Mouse (Mus musculus) kidney, embryonic 14.5 days (tissue): ENCODE results near the gene Umad1. TPM values are rescaled to one million over a fixed set of nuclear protein-coding genes. Genes with fewer than 3 reads are reported as not detected.

ENCODE experiments used
- ATAC-seq: fragments of 200-750 bp; cut with Nextera tagmentation; 2 replicates; pipeline ENCODE4 v1.8.0; 2017; ENCODE audit warnings: moderate number of reproducible peaks, mild to moderate bottlenecking, moderate TSS enrichment, moderate library complexity; ENCODE audit not compliant: low FRiP score, low TSS enrichment
- H3K27ac ChIP-seq: fragments of 300-500 bp; sonication (generic); 2 replicates; pipeline ENCODE4 v1.5.1; 2014; ENCODE audit warnings: low read depth, mild to moderate bottlenecking, low read length, moderate library complexity, mixed read lengths
- H3K27me3 ChIP-seq: fragments of 300-500 bp; sonication (generic); 2 replicates; pipeline ENCODE4 v1.6.1; 2014; ENCODE audit warnings: mild to moderate bottlenecking, low read length; ENCODE audit not compliant: control insufficient read depth, insufficient read depth
- H3K36me3 ChIP-seq: fragments of 300-500 bp; sonication (generic); 2 replicates; pipeline ENCODE4 v1.6.1; 2014; ENCODE audit warnings: low read length, mixed read lengths; ENCODE audit not compliant: control insufficient read depth, insufficient read depth
- H3K4me1 ChIP-seq: fragments of 300-500 bp; sonication (generic); 2 replicates; pipeline ENCODE4 v1.6.1; 2014; ENCODE audit warnings: low read length, mixed read lengths; ENCODE audit not compliant: control insufficient read depth, insufficient read depth
- H3K4me2 ChIP-seq: fragments of 300-500 bp; sonication (generic); replicated peaks from 2 replicates; pipeline ENCODE4 v1.6.1; 2014; ENCODE audit warnings: low read depth, mild to moderate bottlenecking, low read length
- H3K4me3 ChIP-seq: fragments of 300-500 bp; sonication (generic); 2 replicates; pipeline ENCODE4 v1.5.1; 2014; ENCODE audit warnings: mild to moderate bottlenecking, low read length
- H3K9ac ChIP-seq: fragments of 300-500 bp; sonication (generic); 2 replicates; pipeline ENCODE4 v1.6.1; 2014; ENCODE audit warnings: low read depth, mild to moderate bottlenecking, low read length, moderate library complexity
- H3K9me3 ChIP-seq: fragments of 300-500 bp; sonication (generic); 2 replicates; pipeline ENCODE4 v1.6.1; 2016; ENCODE audit warnings: low read length; ENCODE audit not compliant: control insufficient read depth
- WGBS: fragments of 180-500 bp; shearing (Covaris S2); extraction: QIAGEN DNeasy Blood & Tissue Kit; methylation state at CpG from one replicate; pipeline ENCODE4 v1.1.7; 2014; 5-methylcytosine and 5-hydroxymethylcytosine counted together
- polyA plus RNA-seq: library from polyadenylated mRNA; unstranded; fragments of >200 nt; fragmentation: Nextera tagmentation; extraction: Ambion mirVana; gene quantifications from 2 replicates; pipeline ENCODE4 v1.2.1, GENCODE M21; 2014

Gene Umad1
- polyA plus RNA-seq, 1 experiment from 2014 or later = 19.7 TPM

DNA sequence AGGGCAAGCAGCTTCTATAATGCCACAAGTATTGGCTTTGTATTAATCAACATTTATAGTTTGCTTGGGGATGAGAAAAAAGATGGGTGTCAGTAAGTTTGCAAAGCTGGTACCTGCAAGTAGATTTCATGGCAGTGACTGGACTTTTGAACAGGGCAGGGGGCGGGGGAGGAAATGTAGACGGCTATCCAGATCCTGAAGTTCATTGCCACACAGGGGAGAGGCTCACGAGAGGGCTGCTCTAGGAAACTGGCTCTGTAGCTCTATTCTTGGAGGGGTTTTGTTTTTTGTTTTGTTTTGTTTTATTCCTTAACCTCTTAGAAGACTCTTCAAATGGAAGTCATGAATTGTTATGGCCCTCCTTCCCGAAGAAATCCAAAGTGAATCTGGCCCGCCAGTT is 162.3 kb downstream of the Umad1 start:
- Histone ChIP-seq H3K27ac (no peak overlapping the region), H3K27me3 (no peaks in the 10 kb centered on the region), H3K4me2 (no peak overlapping the region), H3K9me3 (no peaks in the 10 kb centered on the region), H3K9ac (no peak overlapping the region), H3K4me3 (no peak overlapping the region), H3K4me1 (no peaks in the 10 kb centered on the region; the same call in 1 of the 2 replicates), H3K36me3 (no peaks in the 10 kb centered on the region)
- WGBS = 47% methylated on average over 5 of the region's 5 CpGs
- no peak for ATAC-seq

GRCm38 (mm10) chr6:8421959-8422581 is 163.0 kb downstream of the Umad1 start:
- no peak overlapping the region for H3K27ac ChIP-seq
- no peak overlapping the region for H3K9ac ChIP-seq
- H3K36me3 ChIP-seq = no peaks in the 10 kb centered on the region
- no peaks in the 10 kb centered on the region for H3K9me3 ChIP-seq
- 75% methylated on average over 10 of the region's 10 CpGs for WGBS
- H3K4me1 ChIP-seq = no peaks in the 10 kb centered on the region; the same call in 1 of the 2 replicates
- no peaks in the 10 kb centered on the region for H3K27me3 ChIP-seq
- H3K4me2 ChIP-seq = no peak overlapping the region
- no peak for ATAC-seq
- H3K4me3 ChIP-seq = no peak overlapping the region

DNA sequence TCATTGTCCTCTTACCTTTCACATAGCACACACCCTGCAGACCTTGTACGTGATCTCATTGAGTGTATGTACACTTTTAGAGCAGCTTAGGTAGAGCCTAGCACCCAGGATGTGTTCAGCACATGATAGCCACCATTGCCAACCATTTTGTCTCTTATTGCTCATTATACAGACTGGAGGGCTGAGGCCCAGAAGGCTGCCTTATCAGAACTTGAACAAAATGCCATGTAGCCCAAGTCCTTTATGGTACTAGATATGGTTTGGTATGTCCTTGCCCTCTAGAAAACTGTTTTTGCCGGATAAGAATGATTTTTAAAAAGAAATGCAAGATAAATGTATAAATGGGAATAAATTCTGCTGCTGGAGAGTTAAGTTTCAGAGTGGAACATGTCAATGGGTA is 164.1 kb downstream of the Umad1 start:
- H3K27me3 ChIP-seq = no peaks in the 10 kb centered on the region
- H3K4me1 ChIP-seq = no peaks in the 10 kb centered on the region; the same call in 1 of the 2 replicates
- 90% methylated on average over 2 of the region's 2 CpGs for whole genome bisulfite sequencing
- no peak overlapping the region for H3K4me3 ChIP-seq
- H3K36me3 ChIP-seq = no peaks in the 10 kb centered on the region
- H3K4me2 ChIP-seq = no peak overlapping the region
- no peak overlapping the region for H3K9ac ChIP-seq
- ATAC-seq = no peak
- no peaks in the 10 kb centered on the region for H3K9me3 ChIP-seq
- H3K27ac ChIP-seq = no peak overlapping the region

DNA sequence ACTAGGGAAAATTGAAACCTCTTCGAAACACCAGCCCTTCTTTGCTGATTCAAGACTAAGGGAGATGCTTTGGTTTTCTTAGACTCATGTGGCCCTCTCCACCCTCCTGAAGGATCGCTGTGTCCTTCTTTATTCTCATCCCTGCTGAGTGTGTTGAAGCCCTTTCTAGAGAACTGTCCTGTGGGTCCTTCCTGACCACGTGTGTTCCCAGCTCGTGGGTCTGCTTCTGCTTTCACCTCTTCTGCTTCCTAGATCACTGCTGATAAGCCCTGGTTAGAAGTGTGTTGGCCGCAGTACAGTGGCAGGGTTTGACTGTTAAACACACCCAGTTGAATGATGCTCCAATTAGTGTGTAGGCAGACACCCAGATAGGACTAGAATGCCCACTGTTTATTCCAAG is 168.6 kb downstream of the Umad1 start:
- no peaks in the 10 kb centered on the region for H3K9me3 ChIP-seq
- H3K9ac ChIP-seq = no peak overlapping the region
- WGBS = 77% methylated on average over 5 of the region's 5 CpGs
- H3K4me3 ChIP-seq = no peak overlapping the region
- no peak for ATAC-seq
- H3K4me2 ChIP-seq = no peak overlapping the region
- H3K27me3 ChIP-seq = no peaks in the 10 kb centered on the region
- no peaks in the 10 kb centered on the region for H3K4me1 ChIP-seq
- no peak overlapping the region for H3K27ac ChIP-seq
- no peaks in the 10 kb centered on the region for H3K36me3 ChIP-seq

DNA sequence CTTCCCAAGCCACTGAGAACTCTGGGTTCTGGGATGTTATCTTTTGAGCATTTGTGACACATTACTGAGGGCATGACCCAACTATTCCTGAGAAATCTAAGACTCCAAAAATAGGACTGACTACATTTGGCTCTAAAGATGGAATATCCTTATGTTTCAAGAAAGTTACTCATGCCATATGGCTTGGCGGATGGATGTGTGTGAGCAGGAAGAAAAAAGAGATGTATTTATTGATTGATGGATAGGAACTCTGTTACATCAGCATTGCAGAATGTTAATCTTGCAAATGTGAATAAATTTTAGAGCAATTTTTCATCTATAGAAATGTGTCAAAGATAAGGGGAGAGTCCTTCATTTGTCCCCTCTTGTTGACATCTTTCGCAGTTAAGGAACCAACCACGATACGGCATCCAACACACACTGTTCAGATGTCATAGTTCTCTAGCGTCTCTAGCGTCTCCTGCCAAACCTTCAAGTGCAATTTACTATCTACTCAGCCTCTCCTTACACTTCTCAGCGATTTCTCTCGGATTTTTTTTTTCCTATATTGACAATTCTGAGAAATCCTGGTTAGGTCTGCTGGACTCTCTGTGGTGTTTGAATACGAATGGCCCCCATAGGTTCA is 171.6 kb downstream of the Umad1 start:
- Histone ChIP-seq H3K9me3 (no peaks in the 10 kb centered on the region), H3K4me1 (no peaks in the 10 kb centered on the region), H3K36me3 (no peaks in the 10 kb centered on the region), H3K9ac (no peak overlapping the region), H3K4me3 (no peak overlapping the region), H3K27ac (no peak overlapping the region), H3K4me2 (no peak overlapping the region), H3K27me3 (no peaks in the 10 kb centered on the region)
- WGBS = 91% methylated on average over 9 of the region's 9 CpGs
- ATAC-seq = no peak

DNA sequence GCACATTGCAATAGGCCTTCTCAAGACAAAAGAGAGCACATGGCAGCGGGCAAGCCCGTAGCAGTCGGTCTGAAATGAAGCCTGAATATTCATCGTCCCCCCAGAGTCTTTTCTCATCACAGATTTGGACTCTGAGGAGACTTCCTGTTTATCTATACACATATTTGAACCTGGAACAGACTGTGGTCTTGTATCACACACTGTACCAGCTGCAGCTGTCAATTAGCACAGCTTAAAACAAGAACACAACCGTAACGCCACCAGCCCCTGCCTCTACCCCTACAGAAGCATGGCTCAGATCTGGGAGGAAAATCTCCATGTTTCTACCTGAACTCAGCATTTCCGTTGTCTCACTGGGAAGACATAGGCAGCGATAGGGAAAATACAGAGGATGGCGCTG is 174.1 kb downstream of the Umad1 start:
- no peak overlapping the region for H3K27ac ChIP-seq

GRCm38 (mm10) chr6:8437937-8438336 is 178.8 kb downstream of the Umad1 start:
- no peak for ATAC-seq
- no peak overlapping the region for H3K27ac ChIP-seq

More for the DNA sequence above, 174.1 kb downstream of the Umad1 start:
- Histone ChIP-seq H3K4me3 (no peak overlapping the region), H3K4me1 (no peaks in the 10 kb centered on the region), H3K9ac (no peak overlapping the region), H3K9me3 (no peaks in the 10 kb centered on the region), H3K36me3 (no peaks in the 10 kb centered on the region), H3K4me2 (no peak overlapping the region), H3K27me3 (no peaks in the 10 kb centered on the region)
- 89% methylated on average over 9 of the region's 9 CpGs for WGBS
- ATAC-seq = no peak

DNA sequence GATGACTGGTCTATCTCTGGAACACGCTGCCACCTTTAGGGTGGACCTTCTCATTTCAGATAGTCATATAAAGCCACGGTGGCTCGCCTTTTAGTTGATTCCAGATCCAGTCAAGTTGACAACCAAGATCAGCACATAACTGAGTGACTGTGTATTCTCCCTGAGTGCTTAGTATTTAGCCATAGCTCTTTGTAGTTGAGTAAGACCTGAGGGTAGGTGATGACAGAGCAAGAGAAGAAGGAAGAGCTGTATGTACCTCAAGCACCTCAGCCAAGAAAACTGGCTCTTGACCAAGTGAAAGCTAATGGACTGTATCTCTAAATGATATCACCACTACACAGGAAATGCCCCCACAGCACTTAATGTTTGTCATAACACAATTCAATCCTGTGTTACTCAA is 182.7 kb downstream of the Umad1 start:
- H3K9ac ChIP-seq = no peak overlapping the region
- no peaks in the 10 kb centered on the region for H3K9me3 ChIP-seq
- ATAC-seq = no peak
- no peak overlapping the region for H3K27ac ChIP-seq
- no peaks in the 10 kb centered on the region for H3K36me3 ChIP-seq
- H3K4me2 ChIP-seq = no peak overlapping the region
- H3K4me3 ChIP-seq = no peak overlapping the region
- no peaks in the 10 kb centered on the region for H3K4me1 ChIP-seq
- 89% methylated on average over 3 of the region's 3 CpGs for WGBS
- H3K27me3 ChIP-seq = no peaks in the 10 kb centered on the region

More at GRCm38 (mm10) chr6:8437937-8438336, 178.8 kb downstream of the Umad1 start:
- Histone ChIP-seq H3K9ac (no peak overlapping the region), H3K4me2 (no peak overlapping the region), H3K36me3 (no peaks in the 10 kb centered on the region), H3K9me3 (no peaks in the 10 kb centered on the region), H3K4me3 (no peak overlapping the region), H3K4me1 (no peaks in the 10 kb centered on the region), H3K27me3 (no peaks in the 10 kb centered on the region)
- 89% methylated on average over 3 of the region's 3 CpGs for WGBS

GRCm38 (mm10) chr6:8446786-8447185 is 187.7 kb downstream of the Umad1 start:
- Histone ChIP-seq H3K9me3 (no peaks in the 10 kb centered on the region), H3K4me1 (no peaks in the 10 kb centered on the region), H3K27ac (no peak overlapping the region), H3K4me3 (no peak overlapping the region), H3K9ac (no peak overlapping the region), H3K27me3 (no peaks in the 10 kb centered on the region), H3K4me2 (no peak overlapping the region), H3K36me3 (no peaks in the 10 kb centered on the region)
- peak; percentile 46; the same call in 1 of the 2 replicates for ATAC-seq
- WGBS = 39% methylated on average over 5 of the region's 5 CpGs
